Mouse (Mus musculus) myocyte (in vitro differentiated cells): ENCODE measurements at regions not wholly inside any gene's neighbourhood (a gene's known extent, or its start where the extent isn't known, plus 50 kb on each side); places are given as distances from the start of the nearest gene placed in this dataset.

Experiments
- CEBPB ChIP-seq: IDR thresholded peaks from 2 replicates; pipeline ENCODE4 v1.6.1; 2011; ENCODE audit warnings: mild to moderate bottlenecking, moderate library complexity; ENCODE audit not compliant: poor library complexity, insufficient read depth, severe bottlenecking
- E2F4 ChIP-seq: IDR thresholded peaks from one replicate; pipeline ENCODE4 v1.6.1; 2011; ENCODE audit warnings: mild to moderate bottlenecking, control low read depth, moderate library complexity; ENCODE audit not compliant: insufficient read depth
- MAX ChIP-seq: IDR thresholded peaks from one replicate; pipeline ENCODE4 v1.6.1; 2011; ENCODE audit warnings: low read depth, mild to moderate bottlenecking, control low read depth
- MYOD1 ChIP-seq, 3 experiments: IDR thresholded peaks; one replicate each; pipeline ENCODE4 v1.6.1; 2011; ENCODE audit warnings: control low read depth in 2 of 3, low read depth in 2 of 3, mild to moderate bottlenecking in 2 of 3, moderate library complexity in 1 of 3; ENCODE audit not compliant: insufficient read length in 2 of 3, control insufficient read depth in 1 of 3
- MYOG ChIP-seq, 3 experiments: IDR thresholded peaks; one replicate each; pipeline ENCODE4 v1.6.1; 2011; ENCODE audit warnings: control low read depth in 2 of 3, low read depth in 2 of 3, mild to moderate bottlenecking in 2 of 3; ENCODE audit not compliant: insufficient read length in 2 of 3, control insufficient read depth in 1 of 3, insufficient read depth in 1 of 3
- POLR2A ChIP-seq: IDR thresholded peaks from one replicate; pipeline ENCODE4 v1.6.1; 2011; ENCODE audit warnings: low read depth, mild to moderate bottlenecking, control low read depth, moderate library complexity; ENCODE audit not compliant: insufficient read length
- POLR2AphosphoS2 ChIP-seq: IDR thresholded peaks from one replicate; pipeline ENCODE4 v1.6.1; 2011; ENCODE audit warnings: low read depth, control low read depth; ENCODE audit not compliant: insufficient read length
- SRF ChIP-seq: IDR thresholded peaks from one replicate; pipeline ENCODE4 v1.6.1; 2011; ENCODE audit warnings: low read depth; ENCODE audit not compliant: control insufficient read depth, insufficient read length
- TCF12 ChIP-seq: IDR thresholded peaks from one replicate; pipeline ENCODE4 v1.6.1; 2011; ENCODE audit warnings: mild to moderate bottlenecking, control low read depth; ENCODE audit not compliant: poor library complexity, insufficient read depth, severe bottlenecking
- TCF3 ChIP-seq: IDR thresholded peaks from one replicate; pipeline ENCODE4 v1.6.1; 2011; ENCODE audit warnings: low read depth, control low read depth; ENCODE audit not compliant: insufficient read length
- USF1 ChIP-seq: IDR thresholded peaks from one replicate; pipeline ENCODE4 v1.6.1; 2011; ENCODE audit warnings: low read depth, mild to moderate bottlenecking, control low read depth, moderate library complexity

- TF ChIP-seq TCF3 = no peak
- TF ChIP-seq USF1 = no peak
- TF ChIP-seq POLR2A = no peak
- TF ChIP-seq MYOD1 (IDR thresholded peaks at IDR 0.05; ENCODE audit: control insufficient read depth in 1 of 3, insufficient read length in 2 of 3, low read depth in 2 of 3) = no peak
- TF ChIP-seq MAX = no peak
- TF ChIP-seq POLR2AphosphoS2 = no peak
- no peak for TF ChIP-seq TCF12
- no peak for TF ChIP-seq CEBPB
- no peak for TF ChIP-seq E2F4
- no peak for TF ChIP-seq MYOG (IDR thresholded peaks at IDR 0.05; ENCODE audit: control insufficient read depth in 1 of 3, insufficient read depth in 1 of 3, insufficient read length in 2 of 3, low read depth in 2 of 3)
- no peak for TF ChIP-seq SRF
Observed at GRCm38 (mm10) chr4:5441339-5442019, 648.3 kb upstream of the Impad1 start.
